Mouse (Mus musculus) heart, embryonic 12.5 days (tissue): ENCODE data around the gene Tmem108. TPM values are rescaled to one million over a fixed set of nuclear protein-coding genes. Genes with fewer than 3 reads are reported as not detected.
A peak's percentile ranks its signal among the peaks of the same experiment; 100 is the strongest.

ENCODE experiments used
- ATAC-seq: fragments of 200-750 bp; cut with Nextera tagmentation; 2 replicates; pipeline ENCODE4 v1.8.0; 2017; ENCODE audit warnings: moderate TSS enrichment, moderate library complexity; ENCODE audit not compliant: insufficient number of reproducible peaks, low FRiP score
- H3K27ac ChIP-seq: fragments of 300-500 bp; sonication (generic); 2 replicates; pipeline ENCODE4 v1.5.1; 2016; ENCODE audit warnings: mild to moderate bottlenecking, moderate library complexity; ENCODE audit not compliant: poor library complexity, severe bottlenecking
- H3K27me3 ChIP-seq: fragments of 300-500 bp; sonication (generic); replicated peaks from 2 replicates; pipeline ENCODE4 v1.6.1; 2016; ENCODE audit warnings: mild to moderate bottlenecking, moderate library complexity
- H3K36me3 ChIP-seq: fragments of 300-500 bp; sonication (generic); 2 replicates; pipeline ENCODE4 v1.6.1; 2016; ENCODE audit warnings: mild to moderate bottlenecking, moderate library complexity
- H3K4me1 ChIP-seq: fragments of 300-500 bp; sonication (generic); replicated peaks from 2 replicates; pipeline ENCODE4 v1.6.1; 2016; ENCODE audit warnings: mild to moderate bottlenecking
- H3K4me2 ChIP-seq: fragments of 300-500 bp; sonication (generic); 2 replicates; pipeline ENCODE4 v1.6.1; 2016; ENCODE audit warnings: mild to moderate bottlenecking, moderate library complexity
- H3K4me3 ChIP-seq: fragments of 300-500 bp; sonication (generic); 2 replicates; pipeline ENCODE4 v1.5.1; 2016; ENCODE audit warnings: mild to moderate bottlenecking
- H3K9ac ChIP-seq: fragments of 300-500 bp; sonication (generic); 2 replicates; pipeline ENCODE4 v1.6.1; 2016; ENCODE audit warnings: mild to moderate bottlenecking, moderate library complexity
- H3K9me3 ChIP-seq: fragments of 300-500 bp; sonication (generic); replicated peaks from 2 replicates; pipeline ENCODE4 v1.6.1; 2016; ENCODE audit warnings: mild to moderate bottlenecking, moderate library complexity
- WGBS: fragments of 180-500 bp; shearing (Covaris S2); methylation state at CpG from one replicate; pipeline ENCODE4 v1.1.7; 2016; 5-methylcytosine and 5-hydroxymethylcytosine counted together
- polyA plus RNA-seq: library from polyadenylated mRNA; unstranded; fragments of >200 nt; fragmentation: Nextera tagmentation; extraction: Ambion mirVana; gene quantifications from 2 replicates; pipeline ENCODE4 v1.2.1, GENCODE M21; 2016

Gene Tmem108
- polyA plus RNA-seq, 1 experiment from 2014 or later: 97.5 TPM

DNA sequence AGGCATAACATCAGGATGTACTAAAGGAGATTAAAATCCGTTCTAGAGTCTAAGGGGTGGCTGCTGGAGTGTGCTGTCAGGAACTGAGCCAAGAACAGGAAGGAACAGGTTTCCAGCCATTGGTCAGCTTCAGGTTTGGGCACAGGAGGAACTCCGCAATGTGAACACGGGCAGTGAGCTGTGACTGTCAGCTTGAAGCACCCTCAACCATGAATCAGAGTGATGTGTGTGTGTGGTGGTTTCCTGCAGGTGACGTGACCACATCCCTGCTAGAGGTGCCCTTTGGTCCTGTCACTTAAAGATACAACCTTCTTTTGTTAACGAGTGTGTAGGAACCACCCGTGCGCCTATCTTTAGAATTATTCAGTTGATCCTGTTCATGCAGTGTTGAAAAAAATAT is 312.5 kb downstream of the Tmem108 start:
- Histone ChIP-seq H3K9me3 (peaks cover 6% of the 10 kb centered on the region; the same call in 1 of the 2 replicates), H3K4me3 (no peak overlapping the region), H3K27ac (no peak overlapping the region), H3K27me3 (no peaks in the 10 kb centered on the region), H3K4me1 (no peaks in the 10 kb centered on the region), H3K4me2 (no peak overlapping the region), H3K36me3 (no peaks in the 10 kb centered on the region), H3K9ac (no peak overlapping the region)
- 61% methylated on average over 7 of the region's 7 CpGs for WGBS
- no peak for ATAC-seq

DNA sequence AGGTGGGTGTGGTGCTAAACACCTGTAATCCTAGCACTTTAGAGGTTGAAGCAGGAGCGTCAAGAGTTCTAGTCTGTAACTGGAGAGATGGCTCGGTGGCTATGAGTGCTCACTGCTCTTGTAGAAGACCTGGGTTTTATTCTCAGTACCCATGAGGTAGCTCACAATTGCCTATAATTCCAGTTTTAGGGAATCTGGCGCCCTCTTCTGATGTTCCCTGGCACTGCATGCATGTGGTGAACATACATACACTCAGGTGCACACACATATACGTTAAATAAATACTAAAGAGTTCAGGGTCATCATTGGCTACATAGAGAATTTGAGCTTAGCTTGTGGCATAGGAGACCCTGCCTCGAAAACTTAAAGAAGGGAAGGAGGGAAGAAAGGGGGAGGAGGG is 317.0 kb downstream of the Tmem108 start:
- H3K9me3 ChIP-seq: peaks cover 6% of the 10 kb centered on the region; the same call in 1 of the 2 replicates
- no peak overlapping the region for H3K4me3 ChIP-seq
- H3K27ac ChIP-seq: no peak overlapping the region
- no peak overlapping the region for H3K4me2 ChIP-seq
- ATAC-seq: no peak
- no peaks in the 10 kb centered on the region for H3K36me3 ChIP-seq
- no peak overlapping the region for H3K9ac ChIP-seq
- no peaks in the 10 kb centered on the region for H3K27me3 ChIP-seq
- 85% methylated on average over 5 of the region's 5 CpGs for WGBS
- peaks cover 23% of the 10 kb centered on the region for H3K4me1 ChIP-seq

DNA sequence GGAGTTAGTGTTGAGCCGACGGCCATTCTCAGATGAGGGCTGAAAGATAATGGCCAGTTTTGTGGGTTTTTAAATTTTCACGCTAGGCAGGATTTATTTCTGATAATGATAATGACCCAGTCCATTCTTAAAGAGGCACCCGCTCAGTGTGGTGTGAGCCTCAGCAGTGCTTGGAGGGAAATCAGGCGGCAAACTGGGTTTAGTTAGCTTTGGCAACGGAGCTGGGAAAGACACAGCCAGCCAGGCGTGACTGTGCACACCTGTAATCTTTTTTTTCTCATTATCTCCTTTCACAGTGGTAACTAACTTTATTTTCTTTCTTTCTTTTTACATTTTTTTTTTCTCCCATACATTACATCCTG is 317.8 kb downstream of the Tmem108 start:
- H3K36me3 ChIP-seq: no peaks in the 10 kb centered on the region
- peak overlapping the region; percentile 25; the same call in 1 of the 2 replicates for H3K4me2 ChIP-seq
- ATAC-seq: no peak
- H3K9me3 ChIP-seq: peaks cover 6% of the 10 kb centered on the region; the same call in 1 of the 2 replicates
- 73% methylated on average over 7 of the region's 7 CpGs for WGBS
- H3K4me1 ChIP-seq: peaks cover 25% of the 10 kb centered on the region
- H3K9ac ChIP-seq: no peak overlapping the region
- H3K4me3 ChIP-seq: no peak overlapping the region
- no peaks in the 10 kb centered on the region for H3K27me3 ChIP-seq
- H3K27ac ChIP-seq: peak overlapping the region; percentile 45; the same call in 1 of the 2 replicates

DNA sequence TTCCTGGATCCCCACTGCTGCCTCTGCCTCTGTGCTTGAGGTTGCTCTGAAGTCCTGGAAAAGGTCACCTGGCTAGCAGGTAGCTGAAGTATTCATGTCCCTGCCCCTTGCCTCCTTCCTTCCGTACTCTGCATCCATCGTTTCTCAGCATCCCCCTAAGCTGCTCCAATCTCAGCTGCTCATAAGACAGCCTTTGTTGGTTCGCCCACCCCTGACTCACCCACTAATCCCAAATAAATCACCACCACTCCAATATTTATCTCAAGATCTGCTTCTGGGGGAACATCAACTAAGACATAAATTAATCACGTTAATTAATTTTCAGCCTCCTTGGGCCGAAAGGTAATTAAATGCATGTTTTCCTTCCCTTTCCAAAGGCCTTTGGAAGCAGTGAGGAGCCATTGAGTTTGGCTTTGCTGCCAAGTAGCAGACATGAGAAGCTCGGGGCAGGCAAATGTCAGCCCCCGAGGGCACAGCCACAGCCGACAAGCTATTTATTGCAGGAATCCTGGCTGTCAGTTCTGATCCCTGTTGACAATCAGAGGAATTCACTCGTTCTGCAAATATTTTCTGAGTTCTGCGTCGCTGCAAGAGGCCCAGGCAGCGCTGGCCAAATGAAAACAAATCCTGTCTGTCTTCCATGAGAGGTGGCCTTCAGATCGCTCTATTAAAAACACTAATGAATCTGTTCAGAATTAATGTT is 318.4 kb downstream of the Tmem108 start:
- no peak for ATAC-seq
- Histone ChIP-seq H3K36me3 (no peaks in the 10 kb centered on the region), H3K27ac (peak overlapping the region; percentile 45), H3K9ac (no peak overlapping the region), H3K9me3 (peaks cover 6% of the 10 kb centered on the region; the same call in 1 of the 2 replicates), H3K4me1 (peaks cover 31% of the 10 kb centered on the region), H3K4me3 (no peak overlapping the region), H3K4me2 (peak overlapping the region; percentile 25; the same call in 1 of the 2 replicates), H3K27me3 (no peaks in the 10 kb centered on the region)
- WGBS: 44% methylated on average over 13 of the region's 13 CpGs

DNA sequence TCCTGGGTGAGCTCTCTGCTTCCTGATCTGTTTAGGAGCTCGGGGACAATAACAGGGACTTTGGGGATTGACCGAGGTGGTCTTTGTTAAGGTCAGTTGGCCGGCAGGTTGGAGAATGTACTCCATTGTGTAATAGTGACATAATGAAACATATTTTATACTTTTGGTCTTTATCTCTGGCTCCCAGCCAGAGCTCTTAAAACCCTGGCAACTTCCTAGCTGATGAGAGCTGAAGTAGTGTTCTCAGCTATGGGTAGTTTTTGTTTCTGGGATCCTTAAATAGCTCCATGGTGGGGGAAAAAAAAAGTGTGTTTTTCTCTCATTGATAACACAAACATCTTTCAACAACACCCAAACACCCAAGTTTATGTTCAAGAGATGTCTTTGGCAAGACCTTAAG is 321.0 kb downstream of the Tmem108 start:
- Histone ChIP-seq H3K27ac (peak overlapping the region; percentile 70; the same call in 1 of the 2 replicates), H3K4me3 (no peak overlapping the region), H3K36me3 (no peaks in the 10 kb centered on the region), H3K9me3 (peaks cover 6% of the 10 kb centered on the region; the same call in 1 of the 2 replicates), H3K4me2 (no peak overlapping the region; the same call in 1 of the 2 replicates), H3K4me1 (peaks cover 48% of the 10 kb centered on the region), H3K9ac (no peak overlapping the region), H3K27me3 (no peaks in the 10 kb centered on the region)
- 38% methylated on average over 3 of the region's 3 CpGs for WGBS
- ATAC-seq: no peak

DNA sequence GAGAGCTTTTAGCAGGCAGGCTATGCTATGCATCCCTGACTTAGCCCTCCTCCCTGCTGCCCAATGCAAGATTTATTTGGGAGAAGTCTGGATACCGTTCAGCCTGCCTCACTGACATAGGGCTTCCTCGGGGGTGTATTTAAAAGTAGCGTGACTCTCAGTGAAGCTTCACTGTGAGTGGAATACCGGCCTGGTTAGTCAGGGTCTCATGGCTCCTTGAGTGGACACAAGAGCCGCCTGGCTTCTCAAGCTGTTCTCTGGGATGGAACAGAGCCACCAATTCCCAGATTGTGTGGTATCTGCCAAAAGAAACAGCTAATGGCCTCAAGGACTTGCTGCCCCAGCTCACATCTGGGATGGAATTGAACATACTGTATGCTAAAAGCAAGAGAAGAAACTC is 324.5 kb downstream of the Tmem108 start:
- Histone ChIP-seq H3K9ac (no peak overlapping the region), H3K9me3 (no peaks in the 10 kb centered on the region), H3K4me3 (no peak overlapping the region), H3K4me2 (no peak overlapping the region), H3K27me3 (no peaks in the 10 kb centered on the region), H3K27ac (no peak overlapping the region), H3K4me1 (peaks cover 59% of the 10 kb centered on the region), H3K36me3 (no peaks in the 10 kb centered on the region)
- 65% methylated on average over 5 of the region's 5 CpGs for WGBS
- no peak for ATAC-seq

DNA sequence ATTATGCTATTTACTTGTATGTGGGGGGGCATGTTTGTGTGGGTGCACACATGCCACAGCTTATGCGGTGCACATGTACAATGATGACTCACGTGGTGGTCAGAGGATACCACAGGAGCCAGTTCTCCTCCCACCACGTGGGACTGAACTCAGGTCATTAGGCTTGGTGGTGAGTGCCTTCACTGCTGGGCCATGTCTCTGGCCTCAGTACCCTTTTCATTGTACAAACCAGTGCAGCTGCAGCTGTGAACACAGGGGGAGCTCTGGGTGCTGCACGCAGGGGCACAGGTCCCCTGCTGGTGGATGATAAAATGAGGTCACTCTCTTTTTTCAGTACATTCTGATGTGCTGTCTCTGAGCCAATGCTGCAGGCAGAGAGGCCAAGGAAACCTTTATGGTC is 327.5 kb downstream of the Tmem108 start:
- H3K4me1 ChIP-seq: peaks cover 65% of the 10 kb centered on the region

More for the DNA sequence above, 327.5 kb downstream of the Tmem108 start:
- Histone ChIP-seq H3K27me3 (no peaks in the 10 kb centered on the region), H3K27ac (no peak overlapping the region), H3K4me2 (no peak overlapping the region), H3K9ac (no peak overlapping the region), H3K9me3 (no peaks in the 10 kb centered on the region), H3K4me3 (no peak overlapping the region), H3K36me3 (no peaks in the 10 kb centered on the region)
- ATAC-seq: no peak; the same call in 1 of the 2 replicates
- 51% methylated on average over 4 of the region's 4 CpGs for WGBS

Other genes starting within 250 kb of the Tmem108 start
- gene Nphp3, start 240.7 kb upstream of the Tmem108 start, polyA plus RNA-seq: 6.8 and 7.7 TPM in 2 replicates